Mouse (Mus musculus) gonadal fat pad, adult 2 months (tissue): ENCODE results near the gene Fcer1g. TPM values are rescaled to one million over a fixed set of nuclear protein-coding genes. Genes with fewer than 3 reads are reported as not detected.

Experiments used
- DNase-seq: peaks from one replicate; pipeline ENCODE4 v3.0.0-alpha.2; 2012; ENCODE audit warnings: low read depth
- polyA plus RNA-seq: library from polyadenylated mRNA; depleted of rRNA; stranded (reverse); fragments of >200 nt; gene quantifications from 2 replicates; pipeline ENCODE4 v1.2.3, GENCODE M21; 2012

The Fcer1g gene
- polyA plus RNA-seq, 1 experiment = 71.7 TPM

- DNase-seq = no peak
These were observed 32.0 kb upstream of the Fcer1g start for GRCm38 (mm10) chr1:171265971-171266744.

GRCm38 (mm10) chr1:171263666-171264461 is 29.7 kb upstream of the Fcer1g start:
- DNase-seq = no peak

GRCm38 (mm10) chr1:171263185-171263611 is 29.0 kb upstream of the Fcer1g start:
- no peak for DNase-seq

DNA sequence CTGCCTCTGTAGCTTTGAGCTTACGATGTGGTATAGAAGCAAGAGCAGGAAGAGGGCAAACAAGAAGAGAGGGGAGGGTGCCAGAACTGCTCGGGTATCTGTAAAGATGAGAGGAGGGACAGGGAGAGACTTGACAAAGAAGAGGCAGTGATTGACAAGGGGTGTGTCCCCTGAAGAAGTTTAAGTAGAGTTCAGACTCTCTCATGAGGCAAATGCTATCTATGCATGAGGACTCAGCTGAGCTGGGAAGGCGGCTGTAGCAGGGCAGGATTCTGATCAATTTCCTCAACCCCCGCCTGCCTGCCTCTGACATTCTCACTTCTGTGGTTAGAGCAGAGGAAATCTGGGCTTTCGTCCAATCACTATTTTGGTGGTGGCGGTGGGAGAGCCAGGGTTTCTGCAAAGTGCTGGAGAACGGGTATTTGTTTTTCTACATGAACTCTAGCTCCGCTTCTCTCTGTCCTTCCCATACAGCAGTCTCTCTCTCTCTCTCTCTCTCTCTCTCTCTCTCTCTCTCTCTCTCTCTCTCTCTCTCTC is 28.5 kb upstream of the Fcer1g start:
- no peak for DNase-seq

GRCm38 (mm10) chr1:171260316-171260715 is 26.2 kb upstream of the Fcer1g start:
- DNase-seq = no peak

DNA sequence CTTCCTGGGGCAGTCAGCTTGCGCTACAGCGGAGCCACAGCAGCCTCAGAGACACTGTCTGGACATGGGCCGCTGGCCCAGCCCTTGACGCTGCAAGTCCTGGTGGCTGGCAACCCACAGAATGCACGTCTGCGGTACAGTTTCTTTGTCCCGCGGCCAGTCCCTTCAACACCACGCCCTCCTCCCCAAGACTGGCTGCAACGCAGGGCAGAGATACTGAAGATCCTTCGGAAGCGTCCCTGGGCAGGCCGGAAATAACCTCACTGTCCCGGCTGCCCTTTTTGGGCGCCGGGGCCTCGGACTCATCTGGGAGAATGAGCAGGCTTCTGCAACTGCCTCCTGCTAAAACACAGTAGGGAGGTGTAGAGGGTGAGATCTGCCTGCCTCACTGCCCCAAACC is 24.8 kb upstream of the Fcer1g start:
- no peak for DNase-seq

DNA sequence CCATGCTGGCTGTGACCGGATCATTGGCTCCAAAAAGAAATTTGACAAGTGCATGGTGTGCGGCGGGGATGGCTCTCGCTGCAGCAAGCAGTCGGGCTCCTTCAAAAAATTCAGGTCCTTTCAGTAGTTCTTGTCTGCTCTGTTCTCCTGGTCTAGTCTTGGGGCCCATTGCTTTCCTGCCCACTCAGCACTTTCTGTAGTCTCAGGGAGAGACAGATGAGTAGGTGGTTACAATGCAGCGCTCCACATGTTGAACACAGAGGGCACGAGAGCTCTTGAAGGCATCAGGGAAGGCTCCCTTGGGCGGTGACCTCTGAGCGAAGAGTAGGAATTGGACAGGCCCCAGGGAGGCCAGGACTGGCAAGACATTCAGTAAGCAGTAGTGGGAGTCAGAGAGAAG is 23.6 kb upstream of the Fcer1g start:
- no peak for DNase-seq

DNA sequence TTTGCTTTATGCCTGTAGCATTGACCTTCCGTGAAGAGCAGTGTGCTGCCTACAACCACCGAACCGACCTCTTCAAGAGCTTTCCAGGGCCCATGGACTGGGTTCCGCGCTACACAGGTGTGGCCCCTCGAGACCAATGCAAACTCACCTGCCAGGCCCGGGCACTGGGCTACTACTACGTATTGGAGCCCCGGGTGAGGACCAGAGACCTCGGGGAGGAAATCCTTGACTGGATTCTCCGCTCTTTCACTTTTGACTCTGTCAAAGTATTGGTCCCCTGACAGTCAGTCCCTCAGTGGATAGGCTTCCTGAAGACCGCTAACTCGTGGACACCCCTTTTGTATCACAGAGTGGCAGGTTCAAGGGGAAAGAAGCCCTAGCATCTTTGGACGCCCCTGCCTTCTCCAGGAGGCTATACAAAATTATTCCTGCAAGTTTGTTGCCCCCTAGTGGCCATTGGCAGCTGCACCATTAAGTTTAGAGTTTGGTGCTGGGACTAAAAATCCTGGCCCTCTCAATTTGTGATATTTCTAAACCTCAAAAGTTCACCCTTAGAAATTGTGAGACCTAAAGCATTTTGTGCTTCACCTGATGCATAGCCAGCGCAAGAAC is 22.9 kb upstream of the Fcer1g start:
- DNase-seq = no peak

DNA sequence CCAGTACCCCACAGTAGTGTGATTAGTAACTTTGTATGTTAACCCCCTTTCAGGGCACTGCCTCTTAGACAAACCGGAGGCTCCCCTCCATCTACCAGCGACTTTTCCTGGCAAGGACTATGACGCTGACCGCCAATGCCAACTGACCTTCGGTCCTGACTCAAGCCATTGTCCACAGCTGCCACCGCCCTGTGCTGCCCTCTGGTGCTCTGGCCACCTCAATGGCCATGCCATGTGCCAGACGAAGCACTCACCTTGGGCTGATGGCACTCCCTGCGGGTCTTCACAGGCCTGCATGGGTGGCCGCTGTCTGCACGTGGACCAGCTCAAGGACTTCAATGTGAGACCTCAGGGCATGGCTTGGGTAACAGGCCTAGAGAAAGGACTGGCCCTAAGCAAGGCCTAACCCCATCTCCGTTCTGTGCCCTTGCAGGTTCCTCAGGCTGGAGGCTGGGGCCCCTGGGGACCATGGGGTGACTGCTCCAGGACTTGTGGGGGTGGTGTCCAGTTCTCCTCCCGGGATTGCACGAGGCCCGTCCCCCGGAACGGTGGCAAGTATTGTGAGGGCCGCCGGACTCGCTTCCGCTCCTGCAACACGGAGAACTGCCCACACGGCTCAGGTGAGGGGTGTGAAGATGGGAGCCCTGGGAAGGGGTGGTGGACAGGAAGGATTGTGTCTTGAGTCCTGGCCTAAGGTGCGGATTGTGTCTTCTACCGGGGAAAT is 22.1 kb upstream of the Fcer1g start:
- no peak for DNase-seq

GRCm38 (mm10) chr1:171252415-171252814 is 18.2 kb upstream of the Fcer1g start:
- DNase-seq = no peak

DNA sequence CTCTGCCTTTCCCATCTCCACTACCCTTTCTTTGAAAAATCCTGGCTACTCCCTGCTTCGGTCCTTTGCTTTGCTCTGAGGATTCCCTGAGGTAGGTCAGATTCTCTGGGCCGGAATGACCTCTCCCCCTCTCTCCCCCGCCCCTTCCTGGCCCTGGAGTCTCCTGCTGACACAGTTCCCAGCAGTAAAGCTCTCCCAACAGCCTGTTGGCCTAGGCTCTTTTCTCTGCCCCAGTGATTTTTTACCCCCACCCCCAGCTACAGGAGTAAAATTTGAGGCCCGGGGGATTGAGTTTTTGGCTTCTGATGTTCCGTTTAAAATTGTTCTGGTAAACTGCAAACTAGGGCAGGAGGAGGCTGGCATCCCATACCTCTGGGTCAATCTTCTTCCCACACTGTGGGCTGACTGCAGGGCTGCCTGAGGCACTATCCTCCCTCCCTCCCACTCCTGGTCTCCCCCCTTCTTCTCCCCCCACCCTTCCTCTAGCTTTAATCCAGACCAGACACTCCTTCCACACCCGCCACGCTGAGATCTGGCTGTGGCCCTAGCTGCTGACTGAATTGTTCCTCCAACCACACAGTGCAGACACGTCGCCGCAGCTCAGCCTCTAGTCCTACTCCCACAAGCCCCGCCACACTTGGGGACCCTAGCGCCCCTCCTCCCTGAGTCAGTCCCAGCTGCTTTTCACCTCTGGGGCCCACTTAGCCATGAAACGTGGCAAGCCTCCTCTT is 17.6 kb upstream of the Fcer1g start:
- DNase-seq = no peak

GRCm38 (mm10) chr1:171250680-171251593 is 16.8 kb upstream of the Fcer1g start, which contains the start of gene Ndufs2:
Ndufs2 (minus strand) TSS chr1:171251388.
- no peak for DNase-seq

- no peak for DNase-seq
These were observed 15.9 kb upstream of the Fcer1g start, which contains the start of gene Adamts4 for GRCm38 (mm10) chr1:171249913-171250600. Adamts4 (plus strand) TSS chr1:171250421.

GRCm38 (mm10) chr1:171248386-171249226 is 14.4 kb upstream of the Fcer1g start:
- no peak for DNase-seq

GRCm38 (mm10) chr1:171247916-171248315 is 13.8 kb upstream of the Fcer1g start:
- DNase-seq = no peak

DNA sequence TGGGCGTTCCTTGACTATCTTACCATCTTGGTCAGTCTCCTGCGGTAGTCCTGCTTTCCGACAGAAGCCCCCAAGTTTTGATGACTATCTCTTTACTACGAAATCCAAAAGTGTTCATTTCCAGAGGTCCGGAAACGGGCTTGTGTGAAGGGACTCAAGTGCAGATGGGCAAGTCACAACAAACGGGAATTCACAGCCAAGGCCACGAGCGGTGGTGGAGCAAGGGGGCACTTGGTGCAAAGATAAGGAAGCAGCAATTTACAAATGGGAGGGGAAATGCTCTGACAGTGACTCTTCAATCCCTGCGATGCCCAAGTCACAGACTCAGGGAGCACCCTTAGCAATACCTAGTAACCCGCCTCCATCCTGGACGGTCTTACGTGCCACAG is 13.3 kb upstream of the Fcer1g start:
- DNase-seq = no peak

GRCm38 (mm10) chr1:171246709-171247452 is 12.7 kb upstream of the Fcer1g start:
- peak; percentile 94 for DNase-seq
